Mouse (Mus musculus) liver, postnatal 0 days (tissue): ENCODE measurements around the gene St6galnac5. TPM values are rescaled to one million over a fixed set of nuclear protein-coding genes. Genes with fewer than 3 reads are reported as not detected.

Experiments
- ATAC-seq: fragments of 200-750 bp; cut with Nextera tagmentation; 2 replicates; pipeline ENCODE4 v1.8.0; 2017; ENCODE audit warnings: mild to moderate bottlenecking, moderate library complexity
- DNase-seq: peaks from one replicate; pipeline ENCODE4 v3.0.0-alpha.2; 2016
- H3K27ac ChIP-seq: fragments of 300-500 bp; sonication (generic); 2 replicates; pipeline ENCODE4 v1.5.1; 2014; ENCODE audit warnings: antibody characterized with exemption, moderate library complexity, mild to moderate bottlenecking, low read depth
- H3K27me3 ChIP-seq: fragments of 300-500 bp; sonication (generic); 2 replicates; pipeline ENCODE4 v1.6.1; 2014; ENCODE audit warnings: low read length, control low read depth, mixed read lengths; ENCODE audit not compliant: insufficient read depth
- H3K36me3 ChIP-seq: fragments of 300-500 bp; sonication (generic); replicated peaks from 2 replicates; pipeline ENCODE4 v1.6.1; 2014; ENCODE audit warnings: mild to moderate bottlenecking, control low read depth, low read length, moderate library complexity, mixed read lengths; ENCODE audit not compliant: insufficient read depth
- H3K4me1 ChIP-seq: fragments of 300-500 bp; sonication (generic); 2 replicates; pipeline ENCODE4 v1.6.1; 2014; ENCODE audit warnings: antibody characterized with exemption, mild to moderate bottlenecking, control low read depth; ENCODE audit not compliant: insufficient read depth
- H3K4me2 ChIP-seq: fragments of 300-500 bp; sonication (generic); 2 replicates; pipeline ENCODE4 v1.6.1; 2014; ENCODE audit warnings: low read depth, mild to moderate bottlenecking, low read length, moderate library complexity, mixed read lengths
- H3K4me3 ChIP-seq: fragments of 300-500 bp; sonication (generic); 2 replicates; pipeline ENCODE4 v1.5.1; 2014; ENCODE audit warnings: low read depth, low read length
- H3K9ac ChIP-seq: fragments of 300-500 bp; sonication (generic); replicated peaks from 2 replicates; pipeline ENCODE4 v1.6.1; 2014; ENCODE audit warnings: mild to moderate bottlenecking, moderate library complexity
- H3K9me3 ChIP-seq: fragments of 300-500 bp; sonication (generic); 2 replicates; pipeline ENCODE4 v1.6.1; 2016; ENCODE audit warnings: mild to moderate bottlenecking, control low read depth, low read length, mixed read lengths
- CTCF ChIP-seq: sonication (generic); IDR thresholded peaks from 2 replicates; pipeline ENCODE4 v1.5.1; 2016; ENCODE audit warnings: antibody characterized with exemption, low read depth
- EP300 ChIP-seq: IDR thresholded peaks from 2 replicates; pipeline ENCODE4 v1.6.1; 2016; ENCODE audit warnings: antibody characterized with exemption, low read depth, mild to moderate bottlenecking
- WGBS: fragments of 180-500 bp; shearing (Covaris S2); extraction: QIAGEN DNeasy Blood & Tissue Kit; methylation state at CpG from one replicate; pipeline ENCODE4 v1.1.7; 2014; ENCODE audit not compliant: insufficient replicate concordance; 5-methylcytosine and 5-hydroxymethylcytosine counted together
- polyA plus RNA-seq: library from polyadenylated mRNA; unstranded; fragments of >200 nt; fragmentation: Nextera tagmentation; extraction: Ambion mirVana; gene quantifications from 2 replicates; pipeline ENCODE4 v1.2.1, GENCODE M21; 2015

Gene St6galnac5
- polyA plus RNA-seq, 1 experiment from 2014 or later, result 0.02 TPM

DNA sequence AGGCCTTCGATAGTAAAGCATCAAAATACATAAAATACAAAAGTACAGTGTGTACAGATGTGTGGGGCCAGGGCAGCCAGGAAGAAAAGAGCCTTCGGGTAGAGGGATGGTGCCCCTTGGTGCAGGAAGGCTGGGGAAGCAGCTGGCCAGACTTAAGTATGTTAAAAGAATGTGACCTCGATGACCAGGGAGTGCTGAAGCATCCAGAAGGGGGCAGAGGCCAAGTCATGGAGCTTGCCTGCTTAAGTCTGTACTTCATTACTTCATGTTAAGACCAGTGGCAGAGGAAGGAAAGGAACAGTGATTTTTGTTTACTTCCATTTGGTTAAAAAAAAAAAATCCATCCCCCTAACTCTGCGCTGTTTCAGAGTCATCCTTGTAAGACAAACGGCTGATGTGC is 16.1 kb upstream of the St6galnac5 start:
- no peak for DNase-seq

DNA sequence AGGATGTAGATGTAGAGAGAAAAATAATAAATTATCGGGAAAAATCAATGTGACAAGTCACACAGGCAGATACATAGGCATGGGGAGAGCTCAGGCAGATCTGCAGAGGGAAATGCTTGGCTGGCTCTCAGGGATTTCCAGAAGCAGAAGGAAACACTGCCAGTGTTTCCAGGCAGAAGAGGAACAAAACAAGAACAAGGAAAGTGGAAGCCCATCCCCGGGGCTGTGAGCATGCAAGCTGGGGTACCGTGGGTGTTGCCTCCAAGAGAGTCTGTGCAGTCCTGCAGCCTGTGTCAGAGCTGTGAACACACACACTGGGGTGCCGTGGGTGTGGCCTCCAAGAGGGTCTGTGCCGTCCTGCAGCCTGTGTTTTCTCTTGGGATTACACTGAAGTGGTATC is 11.6 kb upstream of the St6galnac5 start:
- no peaks in the 10 kb centered on the region for H3K27me3 ChIP-seq
- H3K36me3 ChIP-seq, result no peaks in the 10 kb centered on the region
- TF ChIP-seq CTCF, result no peak
- H3K27ac ChIP-seq, result no peak overlapping the region
- no peak overlapping the region for H3K9ac ChIP-seq
- H3K4me3 ChIP-seq, result no peak overlapping the region
- DNase-seq (no peak), ATAC-seq (no peak)
- WGBS, result 52% methylated on average over 5 of the region's 5 CpGs
- no peaks in the 10 kb centered on the region for H3K4me1 ChIP-seq
- no peaks in the 10 kb centered on the region for H3K9me3 ChIP-seq
- H3K4me2 ChIP-seq, result no peak overlapping the region

More for the DNA sequence above, 16.1 kb upstream of the St6galnac5 start:
- Histone ChIP-seq H3K4me1 (no peaks in the 10 kb centered on the region), H3K27me3 (no peaks in the 10 kb centered on the region), H3K27ac (no peak overlapping the region), H3K9ac (no peak overlapping the region), H3K9me3 (no peaks in the 10 kb centered on the region), H3K4me2 (no peak overlapping the region), H3K4me3 (no peak overlapping the region), H3K36me3 (no peaks in the 10 kb centered on the region)
- WGBS, result 58% methylated on average over 5 of the region's 5 CpGs
- ATAC-seq, result no peak
- no peak for TF ChIP-seq EP300
- no peak for TF ChIP-seq CTCF

- TF ChIP-seq EP300, result no peak
- no peak for TF ChIP-seq CTCF
- Histone ChIP-seq H3K9ac (no peak overlapping the region), H3K27ac (no peak overlapping the region), H3K4me1 (no peaks in the 10 kb centered on the region), H3K36me3 (no peaks in the 10 kb centered on the region), H3K9me3 (no peaks in the 10 kb centered on the region), H3K27me3 (no peaks in the 10 kb centered on the region), H3K4me3 (no peak overlapping the region), H3K4me2 (no peak overlapping the region)
- ATAC-seq (no peak), DNase-seq (no peak)
- 88% methylated on average over 2 of the region's 2 CpGs for WGBS
Observed at GRCm38 (mm10) chr3:152990787-152991186, 8.7 kb upstream of the St6galnac5 start.

- H3K4me2 ChIP-seq, result peak overlapping the region; percentile 38; the same call in 1 of the 2 replicates
- no peaks in the 10 kb centered on the region for H3K36me3 ChIP-seq
- H3K4me1 ChIP-seq, result peaks cover 4% of the 10 kb centered on the region; the same call in 1 of the 2 replicates
- no peak for TF ChIP-seq EP300
- TF ChIP-seq CTCF, result 0 out of 2 replicates have a peak, but pooled peaks have one; percentile 7
- no peak overlapping the region for H3K9ac ChIP-seq
- no peaks in the 10 kb centered on the region for H3K9me3 ChIP-seq
- peaks cover 42% of the 10 kb centered on the region for H3K27me3 ChIP-seq
- ATAC-seq (no peak), DNase-seq (no peak)
- 1% methylated on average over 47 of the region's 47 CpGs for WGBS
- peak overlapping the region; percentile 1; the same call in 1 of the 2 replicates for H3K4me3 ChIP-seq
- no peak overlapping the region for H3K27ac ChIP-seq
Observed at GRCm38 (mm10) chr3:152980978-152981974, 770 bp downstream of the St6galnac5 start.

- DNase-seq, result no peak
- WGBS, result 12% methylated on average over 6 of the region's 6 CpGs
- no peak overlapping the region for H3K4me3 ChIP-seq
- ATAC-seq, result no peak
- H3K27ac ChIP-seq, result no peak overlapping the region
- H3K36me3 ChIP-seq, result no peaks in the 10 kb centered on the region
- H3K9ac ChIP-seq, result no peak overlapping the region
- peak overlapping the region; percentile 38; the same call in 1 of the 2 replicates for H3K4me2 ChIP-seq
- H3K9me3 ChIP-seq, result no peaks in the 10 kb centered on the region
- H3K4me1 ChIP-seq, result peaks cover 4% of the 10 kb centered on the region; the same call in 1 of the 2 replicates
- H3K27me3 ChIP-seq, result peaks cover 42% of the 10 kb centered on the region
- TF ChIP-seq CTCF (no peak), EP300 (no peak)
Observed at GRCm38 (mm10) chr3:152980431-152980830, 1.6 kb downstream of the St6galnac5 start.

- Histone ChIP-seq H3K27ac (no peak overlapping the region), H3K4me2 (no peak overlapping the region), H3K9me3 (no peaks in the 10 kb centered on the region), H3K36me3 (no peaks in the 10 kb centered on the region), H3K9ac (no peak overlapping the region), H3K27me3 (peaks cover 42% of the 10 kb centered on the region), H3K4me1 (peaks cover 4% of the 10 kb centered on the region; the same call in 1 of the 2 replicates), H3K4me3 (no peak overlapping the region)
- TF ChIP-seq EP300, result peak; percentile 43; the same call in 1 of the 2 replicates
- TF ChIP-seq CTCF, result no peak
- DNase-seq (peak; percentile 20), ATAC-seq (peak; percentile 77)
- WGBS, result 19% methylated on average over 11 of the region's 11 CpGs
Observed at GRCm38 (mm10) chr3:152979481-152980092, 2.5 kb downstream of the St6galnac5 start.
